Mouse (Mus musculus) cortical plate, adult 2 months (tissue): ENCODE data around the gene Artn.
A peak's percentile ranks its signal among the peaks of the same experiment; 100 is the strongest.

Experiments
- CTCF ChIP-seq: fragments of 200-500 bp; IDR thresholded peaks from 2 replicates; pipeline ENCODE4 v1.5.1; 2011; ENCODE audit warnings: mild to moderate bottlenecking, control low read depth, low read length; ENCODE audit not compliant: insufficient read depth; ENCODE audit errors: extremely low read depth
- POLR2A ChIP-seq: fragments of 200-500 bp; IDR thresholded peaks from 2 replicates; pipeline ENCODE4 v1.6.1; 2011; ENCODE audit warnings: mild to moderate bottlenecking, low read length, control low read depth; ENCODE audit not compliant: insufficient read depth; ENCODE audit errors: extremely low read depth

DNA sequence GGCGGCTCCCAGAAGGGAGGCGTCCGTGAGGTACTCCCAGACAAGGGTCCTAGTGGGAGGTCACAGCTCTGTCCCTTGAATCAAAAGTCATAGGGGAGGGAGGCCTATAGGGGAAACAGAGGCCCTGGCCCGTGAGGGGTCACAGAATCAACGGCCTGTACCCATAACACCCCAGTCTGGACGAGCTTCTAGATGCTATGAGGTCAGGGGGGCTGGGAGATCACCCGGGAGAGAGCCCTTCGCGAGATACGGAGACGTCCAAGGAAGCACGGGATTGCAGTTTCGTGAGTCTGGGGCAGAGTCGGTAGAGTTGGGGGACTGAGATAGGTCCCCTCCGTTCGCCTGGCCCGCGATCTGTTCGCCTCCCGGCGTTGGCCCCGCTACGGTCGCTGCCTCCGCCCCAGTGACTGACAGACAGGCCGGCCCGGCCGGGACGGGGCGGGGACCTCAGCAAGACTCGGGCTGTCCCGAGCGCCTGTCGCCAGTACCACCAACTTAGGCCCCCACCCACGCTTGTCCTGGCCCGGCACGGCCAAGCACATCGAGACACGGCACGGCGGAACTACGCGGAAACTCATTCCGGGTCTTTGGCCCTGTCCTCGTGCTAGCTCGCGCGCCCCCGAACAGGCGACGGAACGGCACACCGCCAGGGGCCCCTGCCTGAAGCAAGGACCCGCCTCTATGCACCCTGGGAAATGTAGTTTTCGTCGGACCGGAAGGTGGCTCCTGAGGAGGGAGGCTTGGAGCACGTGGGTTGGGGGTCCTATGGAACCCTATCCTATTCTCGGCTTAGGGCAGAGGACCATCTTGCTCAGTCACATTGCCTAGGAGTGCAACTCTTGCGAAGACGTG, 14.7 kb downstream of the Artn start, which contains the start of gene Ipo13:
- no peak for TF ChIP-seq CTCF
- peak; percentile 70 for TF ChIP-seq POLR2A
